Comparison of ENCODE assay signal across 8 mouse cellular contexts in genomic region chr16:94537159-94537527, GRCm38 (mm10). TPM values are rescaled to one million over a fixed set of nuclear protein-coding genes. Genes with fewer than 3 reads are reported as not detected.
DNase-seq lines count a peak whose midpoint lies in the region; ATAC-seq and TF ChIP-seq lines count a peak whose summit lies in the region.

No protein-coding gene starts in this region.

- H3K79me3 ChIP-seq in C2C12 (ENCODE audit: low read depth): no peaks in the 10 kb centered on the region

- DNase-seq in adrenal gland, postnatal 25 days: peak; percentile 40
- DNase-seq in heart, postnatal 0 days (ENCODE audit: low spot score): peak; percentile 75
- peak; percentile 51 for DNase-seq in liver
- DNase-seq in T-cell, adult 2 months (ENCODE audit: low spot score): no peak
- DNase-seq in hindbrain, embryonic 11.5 days (ENCODE audit: low spot score): no peak

- peaks cover 16% of the 10 kb centered on the region for H3K4me1 ChIP-seq in heart, postnatal 0 days (ENCODE audit: control insufficient read depth, insufficient read depth)
- no peaks in the 10 kb centered on the region for H3K4me1 ChIP-seq in midbrain, embryonic 16.5 days (ENCODE audit: control insufficient read depth, insufficient read depth, low read length)
- no peaks in the 10 kb centered on the region for H3K4me1 ChIP-seq in hindbrain, embryonic 11.5 days (replicated peaks; ENCODE audit: control insufficient read depth, insufficient read depth, low read length)

- H3K27ac ChIP-seq in heart, postnatal 0 days (ENCODE audit: low read depth): peak overlapping the region; percentile 80
- H3K27ac ChIP-seq in midbrain, embryonic 16.5 days (ENCODE audit: low read length): no peak overlapping the region
- H3K27ac ChIP-seq in hindbrain, embryonic 11.5 days (ENCODE audit: low read depth, low read length): no peak overlapping the region

- H3K27me3 ChIP-seq in C2C12 (ENCODE audit: control insufficient read depth, insufficient read depth, insufficient read length): no peaks in the 10 kb centered on the region
- H3K27me3 ChIP-seq in heart, postnatal 0 days (ENCODE audit: control insufficient read depth, insufficient read depth, low read length): no peaks in the 10 kb centered on the region
- no peaks in the 10 kb centered on the region for H3K27me3 ChIP-seq in midbrain, embryonic 16.5 days (ENCODE audit: control insufficient read depth, insufficient read depth, low read depth, low read length)
- H3K27me3 ChIP-seq in hindbrain, embryonic 11.5 days (ENCODE audit: control insufficient read depth, insufficient read depth, low read length): no peaks in the 10 kb centered on the region

- no peak overlapping the region for H3K9ac ChIP-seq in heart, postnatal 0 days (replicated peaks; ENCODE audit: low read depth, low read length)
- H3K9ac ChIP-seq in midbrain, embryonic 16.5 days (ENCODE audit: low read depth, low read length): no peak overlapping the region
- H3K9ac ChIP-seq in hindbrain, embryonic 11.5 days (ENCODE audit: low read depth, low read length): no peak overlapping the region

- TF ChIP-seq EP300 in heart, postnatal 0 days (IDR thresholded peaks at IDR 0.05; ENCODE audit: low read depth): 0 out of 2 replicates have a peak, but pooled peaks have one; percentile 11

- TF ChIP-seq CTCF in C2C12 (IDR thresholded peaks at IDR 0.05; ENCODE audit: control insufficient read depth, insufficient read depth, insufficient read length): no peak
- no peak for TF ChIP-seq CTCF in heart, postnatal 0 days (IDR thresholded peaks at IDR 0.05; ENCODE audit: low read depth)

- H3ac ChIP-seq in C2C12 (ENCODE audit: control insufficient read depth, insufficient read length, low read depth): no peak overlapping the region

- no peaks in the 10 kb centered on the region for H3K36me3 ChIP-seq in C2C12 (ENCODE audit: control insufficient read depth, insufficient read depth)
- no peaks in the 10 kb centered on the region for H3K36me3 ChIP-seq in heart, postnatal 0 days (replicated peaks; ENCODE audit: control insufficient read depth, insufficient read depth, low read length)
- no peaks in the 10 kb centered on the region for H3K36me3 ChIP-seq in midbrain, embryonic 16.5 days (ENCODE audit: control insufficient read depth, insufficient read depth, low read length)
- H3K36me3 ChIP-seq in hindbrain, embryonic 11.5 days (ENCODE audit: control insufficient read depth, insufficient read depth, low read length): no peaks in the 10 kb centered on the region

- H3K9me3 ChIP-seq in heart, postnatal 0 days (replicated peaks; ENCODE audit: control insufficient read depth, low read length): no peaks in the 10 kb centered on the region
- no peaks in the 10 kb centered on the region for H3K9me3 ChIP-seq in midbrain, embryonic 16.5 days (replicated peaks; ENCODE audit: control insufficient read depth, low read length, poor library complexity, severe bottlenecking)
- no peaks in the 10 kb centered on the region for H3K9me3 ChIP-seq in hindbrain, embryonic 11.5 days (ENCODE audit: control insufficient read depth, low read length)

- no peaks in the 10 kb centered on the region for H3K79me2 ChIP-seq in C2C12 (ENCODE audit: control insufficient read depth, insufficient read depth)

- ATAC-seq in heart, postnatal 0 days (ENCODE audit: insufficient read depth, low read depth): peak; percentile 81
- ATAC-seq in CD4-positive, CD25-positive, alpha-beta regulatory T cell, adult 4 months: no peak
- ATAC-seq in midbrain, embryonic 16.5 days: no peak
- no peak for ATAC-seq in hindbrain, embryonic 11.5 days (ENCODE audit: low FRiP score)

- WGBS in heart, postnatal 0 days: 33% methylated on average over 9 of the region's 9 CpGs
- 79% methylated on average over 9 of the region's 9 CpGs for WGBS in midbrain, embryonic 16.5 days
- 57% methylated on average over 9 of the region's 9 CpGs for WGBS in hindbrain, embryonic 11.5 days

- H3K4me3 ChIP-seq in C2C12 (ENCODE audit: insufficient read depth, poor library complexity, severe bottlenecking): no peak overlapping the region
- H3K4me3 ChIP-seq in heart, postnatal 0 days (ENCODE audit: low read depth, low read length): no peak overlapping the region
- H3K4me3 ChIP-seq in midbrain, embryonic 16.5 days (ENCODE audit: low read depth, low read length): no peak overlapping the region
- H3K4me3 ChIP-seq in hindbrain, embryonic 11.5 days (ENCODE audit: low read depth, low read length): no peak overlapping the region

- no peak overlapping the region for H3K4me2 ChIP-seq in heart, postnatal 0 days (ENCODE audit: low read depth, low read length)
- H3K4me2 ChIP-seq in midbrain, embryonic 16.5 days (ENCODE audit: low read length): no peak overlapping the region
- no peak overlapping the region for H3K4me2 ChIP-seq in hindbrain, embryonic 11.5 days (replicated peaks; ENCODE audit: low read depth, low read length)

TF ChIP-seq in C2C12, 6 proteins besides CTCF, POLR2A, EP300 and RAD21:
- TF ChIP-seq MAX (IDR thresholded peaks at IDR 0.05): peak; percentile 35
- no peak for TF ChIP-seq CEBPB (IDR thresholded peaks at IDR 0.05; ENCODE audit: low read depth)

RNA-seq across cellular contexts. Expression of gene Vps26c, which starts 10.5 kb away (rescaled TPM):
- 50.3 TPM for polyA plus RNA-seq in C2C12 (2012; fragmentation: generic; extraction: Trizol)
- 59.1 and 61.5 TPM in 2 replicates for total RNA-seq in adrenal gland, postnatal 25 days (2021)
- 39.7 and 55.8 TPM in 2 replicates for total RNA-seq in heart, postnatal 0 days (2014; rRNA removed; ENCODE audit: low replicate concordance)
- polyA plus RNA-seq in heart, postnatal 0 days (2015; fragmentation: Nextera tagmentation; extraction: Ambion mirVana): 35.6 and 37.2 TPM in 2 replicates
- 10 to 100 TPM; 89.2 to 95.1 TPM for polyA plus RNA-seq in CD4-positive, CD25-positive, alpha-beta regulatory T cell, adult 4 months (2017; shearing (Covaris generic))
- polyA plus RNA-seq in midbrain, embryonic 16.5 days (2015; fragmentation: Nextera tagmentation; extraction: Ambion mirVana): 80.6 and 83.5 TPM in 2 replicates
- 66.8 and 74.2 TPM in 2 replicates for polyA plus RNA-seq in hindbrain, embryonic 11.5 days (2014; fragmentation: Nextera tagmentation; extraction: Ambion mirVana)

RNA-seq across cellular contexts. Expression of gene Dyrk1a, which starts 32.7 kb away (rescaled TPM):
- 17.3 TPM for polyA plus RNA-seq in C2C12 (2012; fragmentation: generic; extraction: Trizol)
- 59.4 and 76.4 TPM in 2 replicates for total RNA-seq in adrenal gland, postnatal 25 days (2021)
- 55.2 and 90.3 TPM in 2 replicates for total RNA-seq in heart, postnatal 0 days (2014; rRNA removed; ENCODE audit: low replicate concordance)
- 6.9 and 7.7 TPM in 2 replicates for polyA plus RNA-seq in heart, postnatal 0 days (2015; fragmentation: Nextera tagmentation; extraction: Ambion mirVana)
- polyA plus RNA-seq in CD4-positive, CD25-positive, alpha-beta regulatory T cell, adult 4 months (2017; shearing (Covaris generic)): 10 to 100 TPM; 24.2 to 26.6 TPM
- 12.0 and 12.4 TPM in 2 replicates for polyA plus RNA-seq in midbrain, embryonic 16.5 days (2015; fragmentation: Nextera tagmentation; extraction: Ambion mirVana)
- polyA plus RNA-seq in hindbrain, embryonic 11.5 days (2014; fragmentation: Nextera tagmentation; extraction: Ambion mirVana): 11.9 and 17.5 TPM in 2 replicates

Comparison
In these comparisons a context has a peak if more than half of its experiments do, and no peak if none do; other contexts are left out.
1. DNase-seq: peak in adrenal gland, postnatal 25 days (single experiment), heart, postnatal 0 days (single experiment) and liver (single experiment); none in T-cell, adult 2 months (single experiment) and hindbrain, embryonic 11.5 days (single experiment).